Mouse (Mus musculus) left cerebral cortex, adult 2 months (tissue): ENCODE measurements around the gene Ppp1r14b. TPM values are rescaled to one million over a fixed set of nuclear protein-coding genes. Genes with fewer than 3 reads are reported as not detected.
A peak's percentile ranks its signal among the peaks of the same experiment; 100 is the strongest.

Experiments
- DNase-seq, 2 experiments: peaks; one replicate each; pipeline ENCODE4 v3.0.0; 2021 to 2022; ENCODE audit warnings: low spot score in 2 of 2, mixed read lengths in 1 of 2; ENCODE audit errors: extremely low spot score in 1 of 2
- H3K27ac ChIP-seq: fragments of 200-600 bp; 2 replicates; pipeline ENCODE4 v1.8.1; 2022
- H3K4me3 ChIP-seq: fragments of 200-600 bp; 2 replicates; pipeline ENCODE4 v1.8.1; 2022
- CTCF ChIP-seq: fragments of 200-600 bp; IDR thresholded peaks from 2 replicates; pipeline ENCODE4 v1.8.1; 2022; ENCODE audit warnings: antibody characterized with exemption, mild to moderate bottlenecking, moderate library complexity
- intact Hi-C: fragments of 180-260 bp; cut with DNase I; formaldehyde crosslinking; loops from one replicate; pipeline ENCODE4 v1.15.1; 2025
- total RNA-seq, 2 experiments: library from RNA; stranded (reverse); gene quantifications; 2 replicates each; pipeline ENCODE4 v1.2.3; 2021

Ppp1r14b gene
- total RNA-seq, 2 experiments from 2014 or later = 62.4 to 65.6 TPM

- no peak for DNase-seq
- Histone ChIP-seq H3K4me3 (no peak overlapping the region), H3K27ac (no peak overlapping the region)
- intact Hi-C loops = no loop called here
- no peak for TF ChIP-seq CTCF
These were observed 32.3 kb downstream of the Ppp1r14b start for GRCm38 (mm10) chr19:7006892-7007593.

GRCm38 (mm10) chr19:7012426-7012825 lies 37.7 kb downstream of the Ppp1r14b start:
- intact Hi-C loops = no loop called here
- TF ChIP-seq CTCF = no peak
- Histone ChIP-seq H3K4me3 (no peak overlapping the region), H3K27ac (no peak overlapping the region)
- no peak for DNase-seq

- intact Hi-C loops = no loop called here
These were observed 39.2 kb downstream of the Ppp1r14b start for GRCm38 (mm10) chr19:7013984-7014383.

GRCm38 (mm10) chr19:7014481-7015135 lies 39.8 kb downstream of the Ppp1r14b start:
- no peak for DNase-seq
- TF ChIP-seq CTCF = no peak

More at GRCm38 (mm10) chr19:7013984-7014383, 39.2 kb downstream of the Ppp1r14b start:
- H3K27ac ChIP-seq = no peak overlapping the region
- TF ChIP-seq CTCF = no peak
- no peak for DNase-seq
- no peak overlapping the region for H3K4me3 ChIP-seq

GRCm38 (mm10) chr19:7017541-7018457 lies 43.0 kb downstream of the Ppp1r14b start:
- Histone ChIP-seq H3K4me3 (no peak overlapping the region), H3K27ac (no peak overlapping the region)
- DNase-seq = no peak
- intact Hi-C loops = loop anchor here (2.0 kb wide), 1 partner anchor 21 kb away; the partner anchor contains the start of genes Nudt22 and Trpt1
- no peak for TF ChIP-seq CTCF

More at GRCm38 (mm10) chr19:7014481-7015135, 39.8 kb downstream of the Ppp1r14b start:
- H3K4me3 ChIP-seq = no peak overlapping the region
- intact Hi-C loops = no loop called here
- no peak overlapping the region for H3K27ac ChIP-seq

- intact Hi-C loops = loop anchor here (2.0 kb wide), 1 partner anchor 22 kb away; the partner anchor contains the start of genes Nudt22 and Trpt1
- no peak for DNase-seq
- H3K4me3 ChIP-seq = no peak overlapping the region
- TF ChIP-seq CTCF = no peak
- no peak overlapping the region; the same call in 1 of the 2 replicates for H3K27ac ChIP-seq
These were observed 43.8 kb downstream of the Ppp1r14b start for GRCm38 (mm10) chr19:7018546-7018945.

- H3K27ac ChIP-seq = no peak within 1 kb of the TSS; the same call in 1 of the 2 replicates
- no peak within 1 kb of the TSS for H3K4me3 ChIP-seq
- no peak for TF ChIP-seq CTCF
- intact Hi-C loops = loop anchor here (2.0 kb wide), 1 partner anchor 22 kb away; the partner anchor contains the start of genes Nudt22 and Trpt1
- DNase-seq = no peak
These were observed 44.4 kb downstream of the Ppp1r14b start, which contains the start of gene Fermt3 for GRCm38 (mm10) chr19:7019191-7019590. Fermt3 (minus strand) TSS chr19:7019469.

- H3K27ac ChIP-seq = no peak overlapping the region
- intact Hi-C loops = loop anchor here (1.0 kb wide), 1 partner anchor 96 kb away; no protein-coding TSS in a partner anchor
- DNase-seq = no peak
- TF ChIP-seq CTCF = peak; percentile 69
- no peak overlapping the region for H3K4me3 ChIP-seq
These were observed 45.5 kb downstream of the Ppp1r14b start for GRCm38 (mm10) chr19:7020224-7020641.

Other genes starting within 250 kb of the Ppp1r14b start
- gene Rps6ka4, start 134.3 kb upstream of the Ppp1r14b start, total RNA-seq = 10 to 100 TPM; 34.6 to 37.3 TPM
- 1 to 10 TPM; 2.5 to 3.5 TPM for gene Ccdc88b, start 116.8 kb upstream of the Ppp1r14b start, total RNA-seq
- 10 to 100 TPM; 40.0 to 43.4 TPM for gene Trmt112, start 65.3 kb upstream of the Ppp1r14b start, total RNA-seq
- 100 to 1,000 TPM; 315 to 354 TPM for gene Prdx5, start 64.9 kb upstream of the Ppp1r14b start, total RNA-seq
- 10 to 100 TPM; 66.8 to 69.2 TPM for gene Esrra, start 53.2 kb upstream of the Ppp1r14b start, total RNA-seq
- 10 to 100 TPM; 23.1 TPM for gene Catsperz, start 49.6 kb upstream of the Ppp1r14b start, total RNA-seq
- gene Kcnk4, start 40.5 kb upstream of the Ppp1r14b start, total RNA-seq = 10 to 100 TPM; 39.1 to 39.2 TPM
- gene Bad, start 33.1 kb upstream of the Ppp1r14b start, total RNA-seq = 10 to 100 TPM; 34.8 to 36.2 TPM
- gene Gpr137, start 32.5 kb upstream of the Ppp1r14b start, total RNA-seq = 100 to 1,000 TPM in 1 of 2 experiments, 10 to 100 TPM in 1; 97.3 to 104 TPM
- gene Plcb3, start 1.5 kb downstream of the Ppp1r14b start, total RNA-seq = 10 to 100 TPM; 11.1 to 12.1 TPM
- gene Fkbp2, start 5.5 kb downstream of the Ppp1r14b start, total RNA-seq = 100 to 1,000 TPM; 106 to 108 TPM
- 100 to 1,000 TPM in 1 of 2 experiments, 10 to 100 TPM in 1; 89.4 to 101 TPM for gene Vegfb, start 12.7 kb downstream of the Ppp1r14b start, total RNA-seq
- gene Dnajc4, start 17.6 kb downstream of the Ppp1r14b start, total RNA-seq = 10 to 100 TPM; 28.2 to 28.9 TPM
- 10 to 100 TPM; 15.8 to 16.8 TPM for gene Nudt22, start 21.1 kb downstream of the Ppp1r14b start, total RNA-seq
- gene Trpt1, start 21.2 kb downstream of the Ppp1r14b start, total RNA-seq = 10 to 100 TPM; 18.8 to 19.6 TPM
- 1 to 10 TPM; 3.6 to 4.8 TPM for gene Fermt3, start 44.5 kb downstream of the Ppp1r14b start, total RNA-seq
- gene Stip1, start 65.0 kb downstream of the Ppp1r14b start, total RNA-seq = 100 to 1,000 TPM; 198 to 205 TPM
- 10 to 100 TPM; 13.3 to 15.7 TPM for gene Macrod1, start 81.8 kb downstream of the Ppp1r14b start, total RNA-seq
- gene Flrt1, start 130.8 kb downstream of the Ppp1r14b start, total RNA-seq = 10 to 100 TPM; 41.4 to 43.0 TPM
- gene Otub1, start 231.3 kb downstream of the Ppp1r14b start, total RNA-seq = 100 to 1,000 TPM; 257 to 267 TPM
- 100 to 1,000 TPM; 934 to 941 TPM for gene Cox8a, start 242.6 kb downstream of the Ppp1r14b start, total RNA-seq